Mouse (Mus musculus) urinary bladder, postnatal 10 days (tissue): ENCODE measurements around the gene Rpl41.

Experiments used
- DNase-seq: peaks from one replicate; pipeline ENCODE4 v3.0.0; 2022; ENCODE audit warnings: low spot score

Rpl41 gene

DNA sequence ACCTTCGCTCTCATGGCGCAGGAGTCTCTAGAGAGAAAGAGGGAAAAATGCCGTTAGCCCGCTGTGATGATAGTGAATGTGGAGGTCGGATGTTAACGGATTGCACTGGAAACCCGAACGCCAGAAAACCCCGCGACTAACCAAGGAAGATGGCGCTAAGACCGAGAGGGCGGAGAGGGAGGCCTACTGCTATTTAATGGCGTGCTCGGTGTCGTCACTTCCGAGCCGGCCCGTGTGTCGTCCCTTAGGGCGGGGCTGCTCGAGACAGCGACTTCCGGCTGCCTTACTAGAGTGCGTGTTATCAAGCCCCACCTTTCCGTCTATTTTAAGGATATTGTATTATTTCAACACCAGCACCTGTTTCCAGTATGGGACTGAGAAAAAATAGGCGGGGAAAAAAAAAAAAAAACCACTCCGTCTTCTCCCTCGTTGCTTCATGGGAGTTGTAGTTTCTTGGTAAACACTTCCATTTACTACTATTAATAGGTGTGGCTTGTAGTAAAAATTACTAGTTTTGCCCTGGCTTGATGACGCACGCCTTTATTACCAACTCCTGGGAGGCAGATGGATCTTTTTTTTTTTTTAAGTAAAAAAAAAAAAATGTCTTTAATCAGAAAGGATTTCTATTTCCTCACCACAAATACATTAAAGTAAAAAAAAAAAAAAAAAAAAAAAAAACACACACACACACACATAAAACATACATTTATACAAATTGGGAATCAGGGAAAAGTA lies at the start of gene Rpl41:
TSS of gene Rpl41 (minus strand) at position 359 of the 735 bp plus-strand sequence.
- DNase-seq = peak; percentile 62

DNA sequence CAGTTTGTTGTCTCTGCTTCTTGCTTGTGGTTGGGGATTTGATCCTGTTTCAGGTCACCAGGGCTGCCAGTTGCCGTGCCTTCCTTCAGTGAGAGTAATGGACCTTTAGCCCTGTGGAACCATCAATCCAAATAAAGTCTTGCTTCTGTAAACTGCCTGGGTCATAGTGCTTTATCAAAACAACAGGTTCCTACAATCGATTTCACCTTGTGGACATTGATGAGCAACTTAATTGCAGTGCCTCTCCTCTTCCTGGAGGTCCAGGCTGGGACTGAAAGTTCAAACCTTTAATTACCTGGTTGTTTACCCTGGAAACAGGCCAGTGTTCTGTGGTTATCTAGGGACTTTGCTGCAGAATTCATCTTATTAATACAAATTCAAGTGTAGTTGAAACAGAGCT lies 49.4 kb upstream of the Rpl41 start:
- no peak for DNase-seq

GRCm38 (mm10) chr10:128592797-128593196 lies 43.7 kb upstream of the Rpl41 start:
- no peak for DNase-seq

DNA sequence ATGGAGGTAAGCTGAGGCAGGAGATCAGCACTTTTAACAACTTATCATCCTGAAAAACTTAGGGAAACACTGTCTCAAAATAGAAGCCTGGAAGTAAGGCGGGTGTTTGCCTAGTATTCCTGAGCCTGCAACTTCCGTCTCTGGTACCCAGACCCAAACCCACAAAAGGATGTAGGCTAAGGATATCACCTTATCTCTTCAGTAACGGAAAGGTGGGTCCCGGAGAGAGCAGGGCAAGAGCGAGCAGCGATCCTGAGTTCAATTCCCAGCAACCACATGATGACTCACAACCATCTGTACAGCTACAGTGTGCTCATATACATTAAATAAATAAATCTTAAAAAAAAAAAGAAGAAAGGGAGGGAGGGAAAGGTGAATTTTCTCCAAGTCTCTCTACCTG lies 42.3 kb upstream of the Rpl41 start:
- DNase-seq = no peak

- no peak for DNase-seq
These were observed 41.1 kb upstream of the Rpl41 start for GRCm38 (mm10) chr10:128590193-128590690.

- DNase-seq = peak; percentile 18
These were observed 40.5 kb upstream of the Rpl41 start, which contains the start of gene Erbb3 for GRCm38 (mm10) chr10:128589464-128590192. Gene Erbb3 (minus strand): TSS chr10:128589652.

GRCm38 (mm10) chr10:128588775-128589463 lies 39.8 kb upstream of the Rpl41 start:
- no peak for DNase-seq

DNA sequence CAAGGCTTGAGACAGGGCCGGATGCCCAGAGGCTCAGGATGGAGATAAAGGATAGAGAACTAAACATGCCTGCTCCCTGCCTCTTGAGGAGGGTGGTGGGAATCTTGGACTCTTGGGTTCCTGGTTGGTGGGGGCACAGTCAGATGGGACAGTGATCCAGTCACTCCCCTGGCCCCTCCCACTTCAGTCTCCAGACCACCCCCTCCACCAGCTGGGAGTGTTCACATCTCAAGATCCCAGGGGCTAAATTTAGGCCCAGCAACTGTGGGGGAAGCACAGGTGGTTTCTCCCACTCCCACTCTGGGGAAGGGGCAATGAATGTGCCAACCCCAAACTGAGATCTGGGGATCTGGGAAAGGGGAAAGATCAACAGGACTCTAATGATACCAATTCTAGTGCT lies 39.0 kb upstream of the Rpl41 start:
- DNase-seq = no peak

- no peak for DNase-seq
These were observed 38.6 kb upstream of the Rpl41 start for GRCm38 (mm10) chr10:128587697-128588096.

DNA sequence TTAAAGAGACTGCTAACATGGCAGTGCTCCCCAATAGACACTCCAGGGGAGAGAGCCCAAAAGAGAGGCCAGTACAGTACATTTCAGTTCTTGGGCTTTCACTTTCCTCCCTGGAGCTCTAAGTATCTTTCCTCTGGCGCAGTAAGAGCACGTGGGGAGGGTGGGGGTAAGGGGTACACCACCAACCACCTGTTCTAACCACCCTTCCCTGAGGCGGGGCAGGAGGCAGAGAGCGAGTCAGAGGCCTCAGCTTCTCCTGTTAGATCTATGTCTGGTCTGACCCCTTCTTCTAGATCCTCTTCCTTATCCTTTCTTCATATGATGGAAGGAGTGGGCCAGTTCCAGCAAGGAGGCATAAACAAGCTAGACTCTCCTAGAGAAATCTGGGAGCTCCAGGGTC lies 38.0 kb upstream of the Rpl41 start:
- no peak for DNase-seq

DNA sequence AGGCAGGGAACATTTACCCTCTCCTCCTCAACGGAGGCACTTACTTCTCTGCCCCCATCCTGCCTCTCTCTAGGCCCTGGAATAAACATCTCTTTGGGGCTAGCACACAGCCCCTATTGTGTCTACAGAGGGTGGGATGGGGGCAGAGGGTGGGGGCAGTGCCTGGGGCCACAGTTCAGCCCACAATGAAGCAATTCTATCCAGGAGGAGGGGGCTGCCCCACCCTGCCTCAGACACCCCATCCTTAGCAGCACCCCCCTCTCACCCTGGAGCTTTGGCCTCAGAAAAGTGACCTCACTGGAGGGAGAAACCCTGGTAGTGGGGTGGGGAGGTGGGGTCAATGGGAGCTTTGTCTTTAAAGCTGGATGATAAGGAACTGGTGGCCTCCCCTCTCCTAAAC lies 37.4 kb upstream of the Rpl41 start:
- no peak for DNase-seq

DNA sequence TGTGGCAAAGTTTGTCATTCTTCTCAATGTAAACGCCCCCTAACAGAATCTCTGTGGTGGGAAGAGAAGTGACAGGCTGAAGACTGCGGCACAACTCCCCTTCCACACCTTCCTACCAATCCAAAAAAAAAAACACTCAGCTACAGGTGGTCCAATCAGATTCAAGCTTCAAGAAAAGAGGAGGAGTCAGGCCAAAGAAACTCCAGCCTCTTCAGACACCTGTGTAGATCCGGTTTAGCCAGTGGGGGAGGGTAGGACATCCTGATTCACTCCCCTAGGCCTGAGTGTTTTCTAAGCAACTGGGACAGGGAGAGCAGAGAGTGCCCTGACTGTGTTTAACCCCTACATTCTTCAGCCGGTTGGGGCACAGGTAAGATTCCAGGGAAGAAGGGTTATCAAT lies 35.3 kb upstream of the Rpl41 start:
- DNase-seq = no peak

GRCm38 (mm10) chr10:128583644-128584043 lies 34.5 kb upstream of the Rpl41 start:
- DNase-seq = no peak

GRCm38 (mm10) chr10:128579731-128580130 lies 30.6 kb upstream of the Rpl41 start:
- no peak for DNase-seq

DNA sequence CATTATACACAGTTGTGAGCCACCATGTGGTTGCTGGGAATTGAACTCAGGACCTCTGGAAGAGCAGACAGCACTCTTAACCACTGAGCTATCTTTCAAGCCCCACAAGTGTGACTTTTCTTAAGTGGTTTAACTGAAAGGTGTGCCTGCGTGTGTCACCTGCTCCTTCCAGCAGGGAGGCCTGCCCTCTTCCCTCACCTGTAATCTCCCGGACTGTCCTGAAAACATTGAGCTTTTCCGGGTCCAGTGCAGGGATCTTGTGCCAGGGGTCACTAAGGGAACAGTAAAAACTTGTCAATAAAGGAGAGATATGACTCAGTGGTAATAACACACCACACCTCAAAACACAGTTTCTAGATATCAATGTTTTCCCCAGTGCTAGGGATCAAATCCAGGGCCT lies 30.2 kb upstream of the Rpl41 start:
- DNase-seq = no peak

GRCm38 (mm10) chr10:128578330-128578729 lies 29.2 kb upstream of the Rpl41 start:
- DNase-seq = no peak

GRCm38 (mm10) chr10:128575063-128575462 lies 26.0 kb upstream of the Rpl41 start:
- DNase-seq = no peak

GRCm38 (mm10) chr10:128565788-128566531 lies 16.9 kb upstream of the Rpl41 start, which contains the start of gene Pa2g4:
Gene Pa2g4 (minus strand): TSS chr10:128565987.
- peak; percentile 94 for DNase-seq

GRCm38 (mm10) chr10:128565206-128565787 lies 16.2 kb upstream of the Rpl41 start:
- DNase-seq = no peak

DNA sequence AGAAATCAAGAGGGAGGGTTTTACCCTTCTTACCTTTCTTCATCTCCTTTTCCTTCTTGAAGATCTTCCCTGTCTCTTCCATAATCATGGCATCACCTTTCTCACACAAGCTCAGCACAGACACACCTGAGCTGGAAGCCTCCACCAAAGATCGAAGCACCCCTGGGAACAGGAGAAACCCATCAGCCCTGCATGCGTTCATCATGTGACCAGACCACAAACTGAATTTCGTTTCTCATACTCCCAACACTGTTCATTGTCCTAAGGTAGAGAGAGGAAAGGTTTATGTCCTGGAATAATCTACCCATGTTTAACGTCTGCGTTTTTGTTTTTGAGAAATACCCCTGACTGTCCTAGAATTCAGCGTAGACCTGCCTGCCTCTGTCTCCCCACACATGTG lies 14.4 kb upstream of the Rpl41 start:
- DNase-seq = no peak

GRCm38 (mm10) chr10:128556963-128557362 lies 7.9 kb upstream of the Rpl41 start:
- no peak for DNase-seq

- DNase-seq = no peak
These were observed 7.2 kb upstream of the Rpl41 start for GRCm38 (mm10) chr10:128556286-128556685.
